Mouse (Mus musculus) bone marrow macrophage, adult 2 months (primary cell): Measurements from ENCODE around the gene Ufm1.

Source experiments
- CTCF ChIP-seq: IDR thresholded peaks from 2 replicates; pipeline ENCODE4 v1.5.1; 2012; ENCODE audit warnings: low read depth, mild to moderate bottlenecking, low read length, moderate library complexity
- POLR2A ChIP-seq: IDR thresholded peaks from 2 replicates; pipeline ENCODE4 v1.6.1; 2012; ENCODE audit warnings: mild to moderate bottlenecking, low read depth, low read length, borderline replicate concordance

DNA sequence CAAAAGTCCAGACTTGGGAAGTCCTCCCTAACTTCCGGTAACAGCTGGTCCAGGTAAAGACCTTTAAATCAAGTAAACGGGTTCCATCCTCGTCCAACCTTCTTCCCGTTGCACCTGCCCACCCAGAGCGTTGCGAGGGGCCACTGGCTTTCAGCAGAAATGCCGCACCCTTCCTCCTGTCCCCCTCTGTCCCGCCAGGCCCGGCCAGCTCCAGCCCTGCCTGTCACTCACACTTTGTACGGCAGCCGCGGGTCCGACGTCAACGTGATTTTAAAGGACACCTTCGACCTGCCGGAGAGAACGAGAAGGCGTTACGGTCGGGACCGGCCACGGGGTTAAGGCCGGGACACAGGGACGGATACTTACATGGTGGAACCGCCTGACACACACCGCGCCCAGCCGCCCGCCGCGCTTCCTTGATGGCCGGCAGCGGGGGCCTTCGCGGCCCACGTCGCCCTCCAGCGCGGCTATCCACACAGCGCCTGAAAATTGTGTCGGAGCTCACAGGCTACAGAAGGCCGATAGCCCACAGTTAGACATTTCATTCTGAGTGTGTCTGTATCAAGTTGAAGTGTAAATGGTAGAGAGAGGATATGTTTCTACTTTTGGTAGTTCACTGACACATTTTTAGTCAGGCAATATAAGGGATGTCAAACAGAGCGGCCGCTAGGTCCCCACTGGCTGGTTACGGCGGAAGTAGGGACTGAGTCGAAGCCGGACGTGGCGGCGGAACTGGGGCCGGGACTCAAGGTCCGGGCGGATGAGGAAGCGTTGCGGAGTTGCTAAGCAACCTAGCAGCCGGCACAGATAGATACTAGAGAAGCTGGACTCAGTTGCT is at the start of gene Ufm1:
- TF ChIP-seq CTCF: no peak
- no peak for TF ChIP-seq POLR2A
